Mouse (Mus musculus) kidney, adult 2 months (tissue): Measurements from ENCODE around the gene Tomm40.

Source experiments
- CTCF ChIP-seq: fragments of 200-500 bp; conservative IDR thresholded peaks from 2 replicates; pipeline ENCODE4 v1.5.1; 2011; ENCODE audit warnings: low read depth, mild to moderate bottlenecking, control low read depth, low read length, moderate library complexity, mixed read lengths; ENCODE audit not compliant: insufficient read depth, insufficient read length
- POLR2A ChIP-seq: fragments of 200-500 bp; IDR thresholded peaks from one replicate; pipeline ENCODE4 v1.6.1; 2011; ENCODE audit warnings: low read depth, low read length, control low read depth

DNA sequence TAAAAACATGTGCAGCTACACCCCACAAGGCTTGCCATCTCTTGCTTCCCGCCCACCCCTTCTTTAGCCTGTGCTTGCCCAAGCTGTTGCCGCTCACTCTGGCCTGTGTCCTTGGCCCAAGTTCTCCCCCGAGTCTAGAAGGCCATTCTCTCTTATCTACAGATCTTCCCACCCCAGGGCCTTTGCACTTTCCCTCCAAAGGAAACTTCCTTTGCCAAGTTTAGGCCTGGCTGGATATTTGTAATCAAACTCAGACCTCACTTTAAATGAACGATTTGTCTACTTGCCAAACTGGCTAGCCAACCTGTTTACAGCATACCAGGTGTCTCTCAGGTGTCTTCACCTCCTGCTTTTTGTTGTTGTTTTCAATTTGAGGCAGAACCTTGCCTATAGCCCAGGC, 24.4 kb downstream of the Tomm40 start:
- TF ChIP-seq POLR2A (no peak), CTCF (no peak)
